Mouse (Mus musculus) olfactory bulb, adult 2 months (tissue): Measurements from ENCODE around the gene Mical3.

Experiments used
- CTCF ChIP-seq: fragments of 200-500 bp; IDR thresholded peaks from 2 replicates; pipeline ENCODE4 v1.5.1; 2012; ENCODE audit warnings: low read depth, mild to moderate bottlenecking, low read length, moderate library complexity; ENCODE audit not compliant: insufficient read depth
- POLR2A ChIP-seq: fragments of 200-500 bp; IDR thresholded peaks from 2 replicates; pipeline ENCODE4 v1.6.1; 2012; ENCODE audit warnings: mild to moderate bottlenecking, low read depth, low read length, moderate library complexity; ENCODE audit not compliant: insufficient read depth

GRCm38 (mm10) chr6:120976097-120976496 is 154.7 kb downstream of the Mical3 start:
- TF ChIP-seq CTCF = no peak
- TF ChIP-seq POLR2A = no peak
